In the genomic region with DNA sequence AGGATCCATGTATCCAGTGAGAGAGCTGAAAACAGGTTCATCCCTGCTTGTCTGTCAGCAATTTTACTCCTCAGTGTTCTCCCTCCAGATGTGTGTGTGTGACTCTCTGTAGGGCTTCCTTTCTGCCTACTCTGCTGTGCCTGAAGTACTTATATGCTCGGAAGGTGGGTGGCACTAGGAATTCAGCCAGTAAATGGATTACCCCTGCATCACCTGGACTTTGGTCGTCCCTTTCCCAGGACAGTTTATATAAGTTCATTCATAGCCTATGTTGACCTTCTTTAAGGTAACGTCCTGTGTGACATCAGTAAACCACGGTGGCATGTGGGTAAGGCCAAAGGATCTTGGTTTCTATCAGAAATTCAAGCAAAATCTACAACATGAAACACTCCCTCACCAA, we compare ENCODE assay signal across 16 mouse cellular contexts.
"Had no signal": no experiment of that assay in that cellular context is flagged by ENCODE, and none has a peak within 500 bp of the region (broad histone marks: within the 10 kb centered on the region; RNA-seq: fewer than 3 reads in every experiment).

No protein-coding gene starts in this region.

- H3K36me3 ChIP-seq: neural tube, embryonic 13.5 days; neural tube, embryonic 15.5 days; stomach, embryonic 15.5 days had no signal

- DNase-seq: retina, postnatal 1 day; right cerebral cortex, adult 18-20 months; right cerebral cortex, postnatal 14 days; right cerebral cortex, postnatal 25 days; right cerebral cortex, postnatal 4 days; spleen, adult 18-20 months; thymus, adult 18-20 months; thymus, adult 2 months; thymus, postnatal 14 days; thymus, postnatal 25 days; thymus, postnatal 36 days; thymus, postnatal 4 days had no signal

- H3K4me1 ChIP-seq: neural tube, embryonic 13.5 days; neural tube, embryonic 15.5 days; stomach, embryonic 15.5 days had no signal

- H3K4me3 ChIP-seq: neural tube, embryonic 13.5 days; neural tube, embryonic 15.5 days; stomach, embryonic 15.5 days had no signal

- H3K27ac ChIP-seq: neural tube, embryonic 13.5 days; neural tube, embryonic 15.5 days; stomach, embryonic 15.5 days; stomach, postnatal 0 days had no signal

- H3K9ac ChIP-seq: neural tube, embryonic 13.5 days; neural tube, embryonic 15.5 days; stomach, embryonic 15.5 days had no signal

- H3K27me3 ChIP-seq: neural tube, embryonic 13.5 days; neural tube, embryonic 15.5 days; stomach, embryonic 15.5 days had no signal

- H3K4me2 ChIP-seq: neural tube, embryonic 13.5 days; neural tube, embryonic 15.5 days; stomach, embryonic 15.5 days had no signal
